Mouse (Mus musculus): ENCODE results near the gene Gm9817.

The Gm9817 gene

GRCm38 (mm10) chr13:45078392-45078791 lies at the start of gene Gm9817:
Gene Gm9817 (plus strand): TSS chr13:45078692.
- peak; percentile 31; the same call in 1 of the 2 replicates for ATAC-seq (ENCODE audit: insufficient number of reproducible peaks, low FRiP score, low TSS enrichment)

GRCm38 (mm10) chr13:45029791-45030190 lies 48.7 kb upstream of the Gm9817 start:
- ATAC-seq (ENCODE audit: insufficient number of reproducible peaks, low FRiP score, low TSS enrichment): no peak

GRCm38 (mm10) chr13:45030830-45031229 lies 47.7 kb upstream of the Gm9817 start:
- ATAC-seq (ENCODE audit: insufficient number of reproducible peaks, low FRiP score, low TSS enrichment): peak; percentile 82; the same call in 1 of the 2 replicates

- ATAC-seq (ENCODE audit: insufficient number of reproducible peaks, low FRiP score, low TSS enrichment): no peak
These were observed 47.2 kb upstream of the Gm9817 start for GRCm38 (mm10) chr13:45031314-45031713.

GRCm38 (mm10) chr13:45031748-45032147 lies 46.7 kb upstream of the Gm9817 start:
- ATAC-seq (ENCODE audit: insufficient number of reproducible peaks, low FRiP score, low TSS enrichment): no peak

- ATAC-seq (ENCODE audit: insufficient number of reproducible peaks, low FRiP score, low TSS enrichment): no peak
These were observed 46.0 kb upstream of the Gm9817 start for GRCm38 (mm10) chr13:45032484-45032883.

- no peak for ATAC-seq (ENCODE audit: insufficient number of reproducible peaks, low FRiP score, low TSS enrichment)
These were observed 45.1 kb upstream of the Gm9817 start for GRCm38 (mm10) chr13:45033360-45033759.

- no peak for ATAC-seq (ENCODE audit: insufficient number of reproducible peaks, low FRiP score, low TSS enrichment)
These were observed 43.7 kb upstream of the Gm9817 start for GRCm38 (mm10) chr13:45034759-45035158.

- no peak for ATAC-seq (ENCODE audit: insufficient number of reproducible peaks, low FRiP score, low TSS enrichment)
These were observed 42.1 kb upstream of the Gm9817 start for GRCm38 (mm10) chr13:45036417-45036816.

- ATAC-seq (ENCODE audit: insufficient number of reproducible peaks, low FRiP score, low TSS enrichment): no peak
These were observed 38.3 kb upstream of the Gm9817 start for GRCm38 (mm10) chr13:45040195-45040594.

GRCm38 (mm10) chr13:45040741-45041140 lies 37.8 kb upstream of the Gm9817 start:
- ATAC-seq (ENCODE audit: insufficient number of reproducible peaks, low FRiP score, low TSS enrichment): no peak

GRCm38 (mm10) chr13:45043466-45043865 lies 35.0 kb upstream of the Gm9817 start:
- ATAC-seq (ENCODE audit: insufficient number of reproducible peaks, low FRiP score, low TSS enrichment): no peak

GRCm38 (mm10) chr13:45049261-45050020 lies 29.1 kb upstream of the Gm9817 start:
- ATAC-seq (ENCODE audit: insufficient number of reproducible peaks, low FRiP score, low TSS enrichment): no peak

GRCm38 (mm10) chr13:45052805-45053204 lies 25.7 kb upstream of the Gm9817 start:
- no peak for ATAC-seq (ENCODE audit: insufficient number of reproducible peaks, low FRiP score, low TSS enrichment)

- ATAC-seq (ENCODE audit: insufficient number of reproducible peaks, low FRiP score, low TSS enrichment): no peak
These were observed 24.6 kb upstream of the Gm9817 start for GRCm38 (mm10) chr13:45053843-45054242.

- ATAC-seq (ENCODE audit: insufficient number of reproducible peaks, low FRiP score, low TSS enrichment): no peak
These were observed 19.3 kb upstream of the Gm9817 start for GRCm38 (mm10) chr13:45059206-45059605.

GRCm38 (mm10) chr13:45063146-45063545 lies 15.3 kb upstream of the Gm9817 start:
- ATAC-seq (ENCODE audit: insufficient number of reproducible peaks, low FRiP score, low TSS enrichment): no peak

- ATAC-seq (ENCODE audit: insufficient number of reproducible peaks, low FRiP score, low TSS enrichment): no peak
These were observed 13.5 kb upstream of the Gm9817 start for GRCm38 (mm10) chr13:45064951-45065350.

GRCm38 (mm10) chr13:45070366-45070765 lies 8.1 kb upstream of the Gm9817 start:
- no peak for ATAC-seq (ENCODE audit: insufficient number of reproducible peaks, low FRiP score, low TSS enrichment)

- no peak for ATAC-seq (ENCODE audit: insufficient number of reproducible peaks, low FRiP score, low TSS enrichment)
These were observed 3.5 kb upstream of the Gm9817 start for GRCm38 (mm10) chr13:45075012-45075411.

- ATAC-seq (ENCODE audit: insufficient number of reproducible peaks, low FRiP score, low TSS enrichment): no peak
These were observed 2.8 kb upstream of the Gm9817 start for GRCm38 (mm10) chr13:45075715-45076114.

- no peak for ATAC-seq (ENCODE audit: insufficient number of reproducible peaks, low FRiP score, low TSS enrichment)
These were observed 2.3 kb downstream of the Gm9817 start for GRCm38 (mm10) chr13:45080771-45081170.
